Mouse (Mus musculus): ENCODE measurements at regions not wholly inside any gene's neighbourhood (a gene's known extent, or its start where the extent isn't known, plus 50 kb on each side); places are given as distances from the start of the nearest gene placed in this dataset.
"Not testable (repeated sequence)": the region's sequence is repeated elsewhere in the genome, so short reads cannot be mapped to it uniquely, and the experiment has no call there.

DNA sequence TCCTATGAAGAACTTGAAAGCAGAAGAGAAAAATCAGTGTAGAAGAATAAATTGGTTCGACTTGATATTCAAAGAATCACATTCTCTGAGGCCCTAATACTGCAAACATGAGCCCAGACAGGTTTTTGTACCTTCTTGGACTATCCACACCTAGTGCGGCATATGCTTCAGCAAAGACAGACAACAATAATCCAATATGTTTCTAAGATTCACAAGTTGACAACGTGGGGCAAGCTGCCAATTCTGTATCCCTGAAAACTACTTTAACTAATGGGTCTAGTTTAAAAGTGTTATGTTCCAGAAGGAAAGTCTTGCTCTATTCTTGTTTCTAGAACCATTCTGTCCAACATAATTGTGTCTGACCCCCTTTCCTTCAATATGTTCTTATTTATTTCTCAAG, 796.0 kb downstream of the Cypt12 start:
- no peak for DNase-seq

DNA sequence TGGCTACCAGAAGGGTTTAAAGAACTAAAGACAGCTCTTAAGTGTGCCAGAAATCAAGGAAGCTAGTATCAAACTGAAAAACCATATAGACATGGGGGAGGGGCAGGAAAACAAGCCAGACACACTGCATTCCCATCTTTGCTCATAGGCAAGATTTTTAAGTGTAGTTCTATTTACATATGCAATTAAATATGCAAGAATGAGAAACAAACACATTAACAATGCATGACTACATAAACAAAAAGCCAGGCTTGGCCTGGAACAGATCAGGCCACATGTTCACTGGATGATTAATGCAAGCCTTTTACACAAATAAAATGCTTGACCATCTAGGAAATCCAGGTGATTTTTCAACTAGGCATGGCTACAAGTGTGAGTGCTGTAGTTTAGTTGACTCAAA, 798.0 kb downstream of the Cypt12 start:
- no peak for DNase-seq

DNA sequence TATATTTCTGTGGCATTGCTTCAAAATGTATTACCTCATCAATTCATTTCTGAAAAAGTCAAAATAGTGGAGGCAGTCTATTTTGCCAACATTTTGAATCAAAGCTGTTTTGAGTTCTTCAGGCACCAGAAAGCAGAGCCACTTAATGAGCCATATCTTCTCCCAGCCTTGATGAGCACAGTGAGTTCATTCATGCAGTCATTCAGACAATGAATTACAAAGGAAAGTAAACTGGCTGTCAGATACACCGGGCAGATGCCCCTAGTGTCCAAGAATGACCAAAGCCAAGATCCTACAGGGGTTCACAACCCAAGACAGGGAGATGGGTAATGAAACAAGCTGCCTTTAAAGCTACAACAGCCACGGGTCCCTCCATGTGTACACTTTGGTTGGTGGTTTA, 798.7 kb downstream of the Cypt12 start:
- no peak for DNase-seq

DNA sequence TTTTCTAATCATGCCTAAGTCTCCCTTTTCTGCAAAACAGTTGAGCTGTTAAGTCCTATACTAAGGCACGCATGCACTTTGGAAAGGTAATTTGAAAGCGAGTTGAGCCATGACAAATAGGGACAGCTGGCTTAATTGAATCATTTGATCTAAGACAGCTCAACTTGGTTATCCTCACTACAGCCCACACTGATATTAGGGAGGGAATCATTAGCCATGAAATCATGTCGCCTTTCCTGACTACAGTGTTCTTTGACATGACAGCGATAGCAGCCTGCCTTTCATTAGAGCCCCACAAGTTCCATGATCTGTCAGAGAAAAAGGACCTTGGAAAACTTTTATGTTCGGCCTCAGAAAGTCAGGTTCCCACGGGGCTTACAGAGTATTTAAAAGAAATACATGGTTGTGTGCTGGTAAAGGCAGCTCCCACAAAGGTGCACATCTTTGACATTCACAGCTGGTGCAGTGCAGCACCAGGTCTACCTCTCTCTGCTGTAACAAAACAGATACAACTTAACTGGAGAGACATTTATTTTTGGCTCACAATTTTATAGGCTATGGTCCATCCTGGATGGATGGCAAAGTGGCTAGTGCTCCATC, 803.5 kb downstream of the Cypt12 start:
- DNase-seq: no peak

DNA sequence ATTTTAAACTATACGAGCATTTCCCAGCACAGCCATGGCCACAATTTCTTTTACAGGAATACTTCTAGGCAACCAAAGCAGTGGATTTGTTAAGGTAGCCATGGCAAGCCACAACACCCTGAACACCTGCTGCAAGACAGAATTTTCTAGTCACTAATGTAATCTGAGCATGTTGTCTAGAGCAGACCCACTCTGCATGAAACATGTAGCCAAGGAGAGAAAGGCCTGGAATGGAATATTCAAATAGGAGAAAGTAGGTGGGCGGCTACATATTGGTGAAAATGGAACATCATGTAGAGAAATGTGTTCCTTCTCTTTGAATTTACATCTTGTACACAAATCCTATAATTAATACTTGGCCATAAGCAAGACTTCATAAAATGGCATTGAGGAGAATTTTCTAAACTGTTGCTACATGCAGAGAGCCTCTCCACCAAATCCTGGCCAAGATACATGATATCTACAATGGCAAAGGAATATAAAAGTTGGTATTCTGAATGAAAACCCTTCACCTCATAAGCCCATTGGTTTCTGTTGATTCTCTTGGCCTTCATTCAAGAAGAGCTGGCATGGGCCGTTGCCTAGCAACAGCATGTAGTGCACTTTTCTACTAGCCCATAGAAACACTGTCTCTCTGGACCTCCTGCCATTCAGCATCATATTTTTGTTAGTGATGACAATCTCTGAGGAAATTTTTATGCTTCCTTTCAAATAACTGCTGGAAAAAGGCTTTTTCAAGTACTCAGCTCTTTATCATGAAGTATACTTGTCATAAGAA, 816.3 kb downstream of the Cypt12 start:
- no peak for DNase-seq

DNA sequence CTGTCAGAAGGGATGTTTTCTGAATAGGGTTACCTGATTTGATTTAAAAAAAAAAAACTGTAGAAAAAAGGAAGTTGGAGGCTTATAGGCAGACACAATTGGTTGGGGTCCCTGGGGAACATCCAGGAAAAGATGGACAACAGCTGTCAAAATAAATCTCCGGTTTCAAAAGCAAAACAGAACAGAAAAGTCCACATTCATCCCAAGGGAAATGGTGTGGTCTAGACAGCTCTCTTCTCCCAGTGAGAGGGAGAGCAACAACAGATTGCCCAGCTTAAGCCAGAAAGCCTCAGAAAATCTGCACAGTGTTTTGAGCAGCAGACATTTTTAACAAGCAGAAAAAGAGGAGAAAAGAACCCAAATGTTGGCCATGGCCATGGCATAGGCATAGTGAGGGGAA, 830.3 kb downstream of the Cypt12 start:
- peak; percentile 17 to 40 for DNase-seq

DNA sequence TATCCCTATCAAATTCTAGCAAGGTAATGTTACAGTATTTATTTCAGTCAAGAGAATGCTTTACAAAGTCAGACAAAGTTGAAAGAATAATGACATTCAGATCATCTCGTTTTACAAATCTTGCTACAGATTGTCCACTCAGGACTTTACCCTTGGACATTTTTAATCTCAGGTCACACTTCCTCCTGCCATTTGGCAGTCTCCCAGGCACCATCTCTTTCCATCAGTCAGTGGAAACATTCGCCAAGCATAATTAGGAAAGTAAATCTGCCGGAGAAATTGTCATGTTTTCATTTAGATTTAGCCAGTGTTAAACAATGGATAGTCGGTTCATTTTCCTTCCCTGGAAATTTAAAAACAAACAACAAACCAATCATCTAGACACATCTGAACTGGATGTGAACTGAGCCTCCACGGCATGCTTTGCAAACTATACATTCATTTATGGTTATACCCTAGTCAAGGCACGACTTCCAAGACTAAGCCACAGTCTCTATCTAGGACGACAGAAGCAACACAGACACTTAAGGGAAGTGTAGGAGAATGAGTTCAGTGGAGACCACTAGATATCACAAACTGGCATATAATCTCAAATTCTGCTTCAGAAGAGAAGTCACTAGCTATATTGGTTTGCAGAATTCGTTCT, 839.4 kb downstream of the Cypt12 start:
- DNase-seq: peak in 1 of 2 experiments; percentile 8

DNA sequence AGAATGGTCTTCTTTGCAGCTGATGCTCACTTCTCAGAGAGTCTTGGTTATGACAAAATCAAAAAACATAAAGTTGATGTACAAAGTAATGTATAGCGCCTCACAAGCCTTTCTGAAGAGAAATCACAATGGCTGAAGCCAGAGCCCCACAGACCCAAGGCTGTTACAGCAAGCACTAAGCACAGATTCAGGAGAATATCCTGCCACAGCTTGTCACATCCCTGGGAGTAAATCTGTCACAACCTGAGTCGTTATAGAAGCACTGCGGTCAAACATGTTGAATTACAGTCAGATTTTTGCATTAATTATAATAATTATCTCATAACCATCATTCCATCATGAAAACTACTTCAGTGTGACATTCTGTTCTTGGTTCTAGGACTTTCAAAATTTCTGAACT, 825.7 kb downstream of the 1700064H15Rik start:
- DNase-seq: no peak

DNA sequence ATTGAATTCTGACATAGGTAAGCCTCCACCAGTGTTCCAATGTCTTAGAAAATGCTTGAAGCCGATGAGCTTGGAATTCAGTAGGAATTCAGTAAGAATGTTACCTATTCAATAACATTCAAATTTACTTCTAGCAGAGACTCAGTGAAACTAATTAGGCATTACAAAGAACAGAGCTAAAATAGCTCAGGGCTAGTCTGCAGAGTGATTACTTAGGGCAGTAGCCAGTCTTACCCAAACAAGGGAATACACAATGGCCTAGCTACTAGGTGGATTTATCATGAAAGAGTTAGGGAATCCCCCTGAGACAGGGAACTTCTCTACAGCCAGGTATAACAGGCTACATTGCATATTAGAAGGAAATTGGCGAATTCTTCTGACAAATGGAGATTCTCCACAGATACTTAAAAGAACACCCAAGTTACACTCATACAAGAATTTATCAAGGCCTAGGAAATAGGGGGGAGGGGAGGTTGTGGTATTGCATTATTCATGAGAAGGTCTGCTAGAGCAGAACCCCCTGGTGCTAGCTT, 799.6 kb downstream of the 1700064H15Rik start:
- DNase-seq: not testable (repeated sequence)

DNA sequence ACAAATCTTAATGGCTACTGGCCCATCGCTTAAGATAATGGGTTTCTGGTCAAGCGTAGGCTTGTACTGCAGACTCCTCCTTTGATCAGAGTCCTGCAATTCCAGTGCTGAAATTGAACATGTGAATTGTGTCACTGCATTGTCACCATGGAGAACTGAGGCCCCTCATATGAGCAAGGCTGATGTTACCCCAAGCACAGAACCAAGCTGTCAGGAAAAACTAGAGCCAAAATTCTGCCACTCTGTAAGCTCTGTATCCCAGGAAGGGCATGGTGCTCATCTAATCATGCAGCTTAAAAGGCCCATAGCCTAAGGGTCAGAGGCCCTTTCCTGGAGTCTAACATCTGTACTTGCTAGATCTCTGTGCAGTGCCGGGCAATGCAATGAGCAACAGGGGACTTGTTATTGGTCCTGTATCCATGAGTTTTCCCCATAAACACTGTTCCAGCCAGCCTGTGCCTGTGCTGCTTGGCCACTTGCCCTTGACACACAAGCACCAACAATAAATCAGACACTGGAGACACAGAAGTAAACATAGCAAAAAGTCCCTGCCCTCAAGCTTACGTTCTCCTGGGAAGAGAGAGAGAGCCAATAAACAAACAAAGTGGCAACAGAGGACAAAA, 760.2 kb downstream of the 1700064H15Rik start:
- no peak for DNase-seq

DNA sequence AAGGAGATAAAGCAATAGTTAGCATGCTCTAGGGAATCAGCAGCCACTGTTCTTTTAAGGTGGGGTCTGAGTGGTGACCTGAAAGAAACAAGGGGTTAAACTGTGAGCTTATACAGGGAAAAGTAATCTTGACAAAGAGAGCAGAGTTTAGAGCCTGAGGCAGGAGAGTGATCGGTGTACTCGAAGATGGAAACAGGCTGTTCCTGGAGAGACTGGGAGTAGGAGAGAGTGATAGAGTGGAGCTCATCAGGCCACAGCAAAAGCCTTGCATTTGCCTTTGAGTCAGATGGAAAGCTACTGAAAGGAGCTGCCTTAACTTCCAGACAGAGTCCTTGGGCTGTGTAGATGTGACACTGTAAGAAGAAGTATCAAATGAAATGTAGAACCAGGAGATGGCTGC, 759.7 kb downstream of the 1700064H15Rik start:
- DNase-seq: no peak

DNA sequence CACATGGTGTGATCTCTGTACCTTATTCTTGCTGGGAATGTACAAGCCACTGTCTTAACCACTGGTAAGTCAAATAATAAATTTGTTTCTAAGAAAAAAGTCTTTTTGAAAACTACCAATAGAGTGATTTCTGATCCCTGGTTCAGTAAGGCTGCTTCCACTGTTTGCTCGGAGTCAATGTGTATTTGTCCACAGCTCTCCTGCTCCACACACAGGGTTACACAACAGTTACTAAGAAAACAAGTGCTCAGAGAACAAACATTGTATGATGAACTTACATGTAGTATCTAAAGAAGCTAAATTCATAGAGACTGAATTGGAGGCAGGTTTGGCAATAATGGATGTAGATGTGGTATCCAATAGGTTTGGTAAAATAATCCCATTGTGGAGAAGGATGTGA, 751.4 kb downstream of the 1700064H15Rik start:
- no peak for DNase-seq

DNA sequence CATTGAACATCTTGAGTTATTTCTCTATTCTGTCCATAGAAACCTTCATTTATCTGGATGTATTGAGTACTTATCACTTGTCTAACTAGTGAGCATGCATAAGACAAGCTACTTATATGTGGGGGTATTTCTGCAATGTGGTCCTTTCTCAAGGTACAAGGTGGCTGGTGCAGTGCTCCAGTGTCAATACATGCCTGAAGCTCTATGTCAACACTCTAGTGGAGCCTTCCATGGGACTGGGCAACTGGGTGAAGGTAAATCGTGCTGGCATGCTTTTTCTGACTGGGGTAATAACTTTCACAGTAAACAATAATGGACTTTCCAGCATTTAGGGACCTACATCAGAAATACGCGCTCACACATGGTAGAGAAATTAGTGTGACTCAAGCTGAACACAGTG, 750.9 kb downstream of the 1700064H15Rik start:
- no peak for DNase-seq

DNA sequence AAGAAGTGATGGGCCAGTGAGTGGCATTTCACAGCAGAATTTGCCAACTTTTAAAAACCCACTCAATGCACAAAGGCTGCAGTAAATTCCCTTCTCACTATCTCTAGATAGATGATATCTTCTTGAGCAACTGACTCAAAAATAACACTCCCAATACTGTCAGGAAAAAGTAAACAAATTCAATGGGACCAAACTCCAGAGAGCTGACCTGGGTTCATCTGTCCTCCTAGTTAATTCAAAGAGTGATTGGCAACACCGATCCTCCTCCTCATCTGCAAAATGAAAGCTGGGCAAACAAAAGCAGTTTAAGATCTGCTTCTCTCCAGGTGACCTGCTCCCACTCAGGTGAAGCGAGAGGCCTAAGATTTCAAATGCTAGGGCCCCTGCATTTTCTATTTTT, 747.3 kb downstream of the 1700064H15Rik start:
- no peak for DNase-seq

DNA sequence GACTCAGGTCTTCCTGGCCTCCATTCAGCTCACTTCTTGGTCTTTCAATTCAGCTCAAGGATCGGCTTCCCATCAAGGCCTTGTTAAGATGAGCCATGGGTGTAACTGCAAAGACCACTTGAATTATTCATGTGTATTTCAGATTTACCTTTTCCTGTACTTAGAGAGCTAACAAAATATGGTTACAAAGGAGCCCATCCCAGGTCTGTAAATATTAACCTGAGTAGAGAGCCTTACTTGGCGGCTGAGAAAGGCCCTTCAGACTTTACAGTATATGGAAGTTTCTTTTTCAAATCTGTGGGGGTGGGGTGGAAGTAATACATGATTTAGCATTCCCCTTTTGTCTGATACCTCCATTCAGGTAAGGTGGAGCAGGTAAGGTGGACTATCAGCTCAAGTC, 735.7 kb downstream of the 1700064H15Rik start:
- no peak for DNase-seq

DNA sequence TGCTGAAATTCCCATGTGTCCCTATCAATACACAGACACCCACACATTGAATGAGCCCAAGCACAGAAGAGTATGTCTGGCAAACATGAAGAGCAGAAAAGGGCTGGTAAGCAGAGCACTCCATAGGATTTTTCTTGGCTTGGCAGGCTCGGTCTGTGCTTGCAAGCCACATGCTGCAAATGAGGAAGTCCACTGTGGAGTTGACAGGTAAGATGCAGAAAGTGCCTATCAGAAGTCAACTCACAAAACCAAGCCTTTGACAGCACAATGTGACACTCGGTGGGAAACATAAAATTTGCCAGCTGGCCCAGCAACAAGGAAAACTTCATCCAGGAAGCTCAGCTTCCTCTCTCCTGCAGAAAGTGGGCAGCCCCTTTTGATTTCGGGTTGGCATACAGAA, 722.7 kb downstream of the 1700064H15Rik start:
- no peak for DNase-seq

DNA sequence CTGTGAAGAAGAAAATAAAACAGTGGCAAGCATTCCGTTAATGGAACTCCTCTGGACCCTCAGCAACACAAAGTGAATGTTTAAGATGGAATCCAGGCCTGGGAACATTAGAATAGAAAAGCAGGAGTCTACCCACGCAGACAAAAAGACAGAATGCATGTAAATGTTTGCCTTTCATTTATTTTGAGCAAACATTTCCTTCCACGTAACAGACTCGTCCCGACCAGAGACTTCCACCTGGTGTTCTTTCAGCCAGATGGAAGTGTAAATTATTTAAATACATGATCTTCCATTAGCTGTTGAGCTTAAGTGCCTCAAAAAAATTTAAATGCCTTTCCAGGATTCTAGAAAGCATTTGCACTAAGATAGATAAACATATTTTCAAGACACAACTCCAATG, 722.3 kb downstream of the 1700064H15Rik start:
- no peak for DNase-seq

DNA sequence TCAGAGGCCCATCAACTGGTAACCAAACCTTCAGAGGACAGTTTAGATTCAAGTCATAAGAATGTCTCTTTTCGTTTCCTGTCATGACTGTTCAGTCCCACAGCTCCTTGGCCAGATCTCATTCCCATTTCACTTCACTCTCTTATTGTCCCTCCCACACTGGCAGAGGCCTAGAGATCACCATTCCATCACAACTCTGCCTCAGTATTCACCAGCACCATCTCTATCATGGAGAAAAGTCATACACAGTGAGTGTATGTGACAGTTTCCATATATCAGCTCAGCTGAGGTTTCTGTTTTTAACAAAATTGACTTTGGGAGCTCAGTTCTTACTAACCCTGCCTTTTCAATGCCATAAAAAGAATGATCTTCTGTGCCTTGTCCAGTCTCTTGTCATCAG, 719.7 kb downstream of the 1700064H15Rik start:
- DNase-seq: no peak

DNA sequence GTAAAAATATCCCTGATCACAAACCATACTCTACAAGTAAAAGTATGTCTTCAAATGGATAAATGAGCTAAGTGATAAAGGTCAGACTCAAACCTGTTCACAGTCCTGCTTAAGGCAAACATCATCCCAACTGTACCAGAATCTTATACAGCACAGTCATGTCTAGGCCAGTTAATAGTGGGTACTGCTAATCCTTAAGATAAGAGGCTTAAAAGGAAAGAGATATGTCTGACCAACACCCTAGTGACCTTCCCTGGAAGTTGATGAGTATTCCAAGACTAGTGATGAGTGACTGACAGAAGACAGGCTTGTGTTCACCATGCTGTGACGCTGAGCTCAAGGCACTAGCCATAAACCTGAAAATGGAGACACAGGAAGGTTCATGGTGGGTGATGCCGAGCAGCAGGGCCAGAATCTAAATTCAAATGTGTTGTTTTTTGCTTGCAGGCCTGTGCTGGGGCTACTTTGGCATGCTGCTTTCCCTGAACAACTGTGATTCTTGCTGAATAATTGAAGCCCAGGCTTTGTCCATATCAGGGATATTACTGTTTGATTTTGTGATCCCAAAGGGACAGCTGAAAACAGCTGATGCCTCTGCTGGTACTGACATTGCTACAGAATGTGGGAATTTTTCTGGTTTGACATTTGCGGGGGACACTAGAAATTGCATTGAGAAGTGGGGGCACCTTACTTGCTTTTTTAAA, 699.9 kb downstream of the 1700064H15Rik start:
- no peak for DNase-seq

DNA sequence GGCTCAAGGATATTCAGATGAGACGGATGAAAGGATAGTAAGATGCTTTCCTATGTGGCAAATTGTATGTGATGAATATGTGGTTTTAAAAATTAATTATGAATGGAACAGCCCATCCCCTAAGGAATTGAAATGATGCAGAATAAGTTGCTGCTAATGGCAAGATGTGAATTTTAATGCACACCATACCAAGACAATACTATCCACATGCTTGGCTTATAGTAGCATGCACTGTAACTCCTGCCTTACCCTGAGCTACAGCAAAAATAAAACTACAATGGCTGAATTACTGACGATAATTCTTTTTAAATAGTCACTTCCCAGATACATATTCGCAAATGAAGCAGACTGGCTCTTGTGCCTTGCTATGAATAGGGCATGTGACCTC, 699.4 kb downstream of the 1700064H15Rik start:
- no peak for DNase-seq

DNA sequence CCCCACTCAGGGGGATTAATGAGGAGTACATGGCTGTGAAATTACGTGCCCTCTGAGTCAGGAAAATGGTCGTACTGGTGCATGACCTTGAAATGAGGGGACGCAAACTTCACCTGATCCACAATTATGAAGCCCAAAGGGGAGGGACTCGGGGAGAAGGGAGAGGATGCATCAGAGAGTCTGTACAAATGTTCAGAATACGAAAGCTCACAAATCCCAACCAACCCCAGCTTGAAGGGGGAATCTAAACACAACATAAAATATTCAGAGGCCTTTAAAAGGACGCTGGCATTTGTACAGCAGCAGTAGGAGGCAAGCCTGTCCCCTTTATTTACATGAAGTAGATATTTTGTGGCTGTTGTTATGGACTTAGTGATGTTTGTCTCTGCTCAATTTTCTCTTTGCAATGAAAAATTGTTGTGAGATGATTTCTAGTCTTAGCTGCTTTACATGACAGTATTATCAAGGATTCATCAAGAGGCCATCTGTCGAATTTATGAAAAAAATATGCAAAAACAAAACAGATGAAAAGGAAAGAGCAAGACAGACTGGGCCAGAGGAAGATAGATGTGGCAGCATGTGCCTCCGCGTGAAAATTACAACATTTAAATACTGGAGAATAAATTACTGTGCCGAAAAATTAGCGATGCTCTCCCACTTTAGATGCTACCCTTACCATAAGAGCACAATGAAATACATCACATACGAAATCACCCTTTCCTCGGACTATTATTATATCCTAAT, 695.3 kb downstream of the 1700064H15Rik start:
- DNase-seq: no peak

DNA sequence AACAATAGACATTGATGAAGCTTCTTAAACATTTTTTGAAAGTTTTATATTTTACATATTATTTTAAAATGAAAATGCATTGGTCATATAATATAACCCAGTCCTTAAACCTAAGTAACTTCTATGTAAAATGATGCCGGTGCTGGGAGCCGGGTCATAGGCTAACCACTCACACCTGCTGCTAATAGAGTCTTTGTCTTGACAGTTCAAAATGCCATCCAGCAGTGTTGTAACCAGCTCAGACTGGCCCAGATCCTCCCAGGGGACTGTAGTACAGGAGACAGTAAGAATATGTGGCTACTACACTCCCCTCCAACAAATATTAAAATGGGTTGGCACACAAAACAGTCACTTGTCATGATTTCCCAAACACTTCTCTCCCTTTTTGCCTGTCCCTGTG, 693.6 kb downstream of the 1700064H15Rik start:
- DNase-seq: no peak

All from heart, adult 18-20 months (tissue).